ENCODE assay signal across 22 mouse cellular contexts in the genomic region with DNA sequence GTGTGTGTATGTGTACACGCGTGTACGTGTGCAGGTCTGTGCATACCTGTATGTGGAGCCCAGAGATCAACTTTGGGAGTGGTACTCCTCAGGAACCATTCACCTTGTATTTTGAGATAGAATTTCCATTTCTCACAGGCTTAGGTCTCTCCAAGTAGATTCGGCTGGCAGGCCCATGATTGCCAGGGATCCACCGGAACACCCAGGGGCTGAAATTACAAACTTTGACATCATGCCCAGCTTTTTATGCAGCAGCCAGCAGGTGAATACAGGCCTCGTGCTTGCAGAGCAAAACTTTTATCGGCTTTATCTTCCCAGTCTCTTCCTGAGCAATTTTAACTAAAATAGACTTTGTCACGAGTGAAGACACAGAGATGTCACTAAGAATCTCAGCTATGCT.
DNase-seq lines count a peak whose midpoint lies in the region; ATAC-seq and TF ChIP-seq lines count a peak whose summit lies in the region.
"Had no signal": no experiment of that assay in that cellular context is flagged by ENCODE, and none has a peak within 500 bp of the region (broad histone marks: within the 10 kb centered on the region; RNA-seq: fewer than 3 reads in every experiment).

No protein-coding gene starts in this region.

- no peak overlapping the region for H3K27ac ChIP-seq in heart, embryonic 11.5 days (ENCODE audit: low read depth, low read length)
- peak overlapping the region; percentile 83 for H3K27ac ChIP-seq in heart, embryonic 16.5 days (ENCODE audit: low read length)
- H3K27ac ChIP-seq in heart, postnatal 0 days (ENCODE audit: low read depth): peak overlapping the region; percentile 79
- H3K27ac ChIP-seq in forebrain, embryonic 11.5 days (ENCODE audit: low read depth, low read length): no peak overlapping the region
- H3K27ac ChIP-seq: embryonic facial prominence, embryonic 12.5 days; forebrain, embryonic 13.5 days; hindbrain, embryonic 10.5 days; intestine, embryonic 15.5 days; limb, embryonic 12.5 days; macrophage; stomach, embryonic 15.5 days had no signal

- no peak for ATAC-seq in heart, embryonic 11.5 days (replicated peaks; ENCODE audit: insufficient number of reproducible peaks, low FRiP score, low TSS enrichment)
- ATAC-seq in heart, embryonic 16.5 days (replicated peaks; ENCODE audit: extremely low read depth, insufficient read depth, low FRiP score): no peak
- ATAC-seq in heart, postnatal 0 days (ENCODE audit: insufficient read depth, low read depth): no peak
- no peak for ATAC-seq in forebrain, embryonic 11.5 days (replicated peaks; ENCODE audit: low FRiP score)
- ATAC-seq: forebrain, embryonic 13.5 days; hindbrain, embryonic 16.5 days; intestine, embryonic 15.5 days; liver, postnatal 0 days; lung, postnatal 0 days had no signal

- H3K4me2 ChIP-seq in heart, embryonic 11.5 days: no peak overlapping the region
- no peak overlapping the region for H3K4me2 ChIP-seq in heart, embryonic 16.5 days (ENCODE audit: low read depth, low read length)
- no peak overlapping the region for H3K4me2 ChIP-seq in heart, postnatal 0 days (ENCODE audit: low read depth, low read length)
- no peak overlapping the region for H3K4me2 ChIP-seq in forebrain, embryonic 11.5 days (ENCODE audit: low read depth, low read length, severe bottlenecking)
- H3K4me2 ChIP-seq: embryonic facial prominence, embryonic 12.5 days; forebrain, embryonic 13.5 days; intestine, embryonic 15.5 days; limb, embryonic 12.5 days; liver, embryonic 11.5 days; stomach, embryonic 15.5 days had no signal

- H3K27me3 ChIP-seq in heart, embryonic 11.5 days (ENCODE audit: control insufficient read depth, insufficient read depth, low read length): no peaks in the 10 kb centered on the region
- no peaks in the 10 kb centered on the region for H3K27me3 ChIP-seq in heart, embryonic 16.5 days (ENCODE audit: control insufficient read depth, insufficient read depth, low read length)
- no peaks in the 10 kb centered on the region for H3K27me3 ChIP-seq in heart, postnatal 0 days (ENCODE audit: control insufficient read depth, insufficient read depth, low read length)
- no peaks in the 10 kb centered on the region for H3K27me3 ChIP-seq in forebrain, embryonic 11.5 days (ENCODE audit: control insufficient read depth, insufficient read depth, low read length)
- H3K27me3 ChIP-seq: embryonic facial prominence, embryonic 12.5 days; forebrain, embryonic 13.5 days; intestine, embryonic 15.5 days; limb, embryonic 12.5 days; stomach, embryonic 15.5 days had no signal

- 73% methylated on average over 8 of the region's 8 CpGs for WGBS in heart, embryonic 11.5 days (ENCODE audit: insufficient replicate concordance)
- 73% methylated on average over 8 of the region's 8 CpGs for WGBS in heart, embryonic 16.5 days
- 60% methylated on average over 8 of the region's 8 CpGs for WGBS in heart, postnatal 0 days
- WGBS in forebrain, embryonic 11.5 days: 93% methylated on average over 8 of the region's 8 CpGs

- H3K4me3 ChIP-seq in heart, embryonic 11.5 days (ENCODE audit: low read depth, low read length): no peak overlapping the region
- H3K4me3 ChIP-seq in heart, embryonic 16.5 days (ENCODE audit: low read length): no peak overlapping the region
- no peak overlapping the region for H3K4me3 ChIP-seq in heart, postnatal 0 days (ENCODE audit: low read depth, low read length)
- H3K4me3 ChIP-seq in forebrain, embryonic 11.5 days (ENCODE audit: low read depth, low read length): no peak overlapping the region
- H3K4me3 ChIP-seq: embryonic facial prominence, embryonic 12.5 days; forebrain, embryonic 13.5 days; hindbrain, embryonic 10.5 days; intestine, embryonic 15.5 days; limb, embryonic 12.5 days; stomach, embryonic 15.5 days had no signal

- TF ChIP-seq EP300 in heart, postnatal 0 days (IDR thresholded peaks at IDR 0.05; ENCODE audit: low read depth): no peak

- no peaks in the 10 kb centered on the region for H3K36me3 ChIP-seq in heart, embryonic 11.5 days (ENCODE audit: control insufficient read depth, insufficient read depth, low read length)
- H3K36me3 ChIP-seq in heart, embryonic 16.5 days (ENCODE audit: control insufficient read depth, insufficient read depth): no peaks in the 10 kb centered on the region
- no peaks in the 10 kb centered on the region for H3K36me3 ChIP-seq in heart, postnatal 0 days (replicated peaks; ENCODE audit: control insufficient read depth, insufficient read depth, low read length)
- no peaks in the 10 kb centered on the region for H3K36me3 ChIP-seq in forebrain, embryonic 11.5 days (ENCODE audit: control insufficient read depth, insufficient read depth, low read length)
- H3K36me3 ChIP-seq: embryonic facial prominence, embryonic 12.5 days; hindbrain, embryonic 10.5 days; intestine, embryonic 15.5 days; limb, embryonic 12.5 days; stomach, embryonic 15.5 days had no signal

- no peak for TF ChIP-seq CTCF in heart, postnatal 0 days (IDR thresholded peaks at IDR 0.05; ENCODE audit: low read depth)

- H3K9ac ChIP-seq in heart, embryonic 11.5 days (ENCODE audit: low read depth, low read length): no peak overlapping the region
- H3K9ac ChIP-seq in heart, embryonic 16.5 days (ENCODE audit: low read length): no peak overlapping the region
- no peak overlapping the region for H3K9ac ChIP-seq in heart, postnatal 0 days (replicated peaks; ENCODE audit: low read depth, low read length)
- no peak overlapping the region for H3K9ac ChIP-seq in forebrain, embryonic 11.5 days (ENCODE audit: low read length)
- H3K9ac ChIP-seq: embryonic facial prominence, embryonic 12.5 days; forebrain, embryonic 13.5 days; intestine, embryonic 15.5 days; limb, embryonic 12.5 days; liver, postnatal 0 days; stomach, embryonic 15.5 days had no signal

- DNase-seq in heart, adult 11 months: peak; percentile 76
- DNase-seq in heart, adult 9 months (ENCODE audit: low spot score in 2 of 2): no peak
- DNase-seq in cerebellum, adult 9-11 months: peak; percentile 47
- no peak for DNase-seq in heart, postnatal 0 days (ENCODE audit: low spot score)
- DNase-seq in forebrain, embryonic 11.5 days (ENCODE audit: low spot score): no peak
- DNase-seq: adrenal gland, adult 2 months; kidney, postnatal 4 days; liver, postnatal 0 days; right cerebral cortex, adult 18-20 months; thymus, postnatal 25 days had no signal

- no peaks in the 10 kb centered on the region for H3K9me3 ChIP-seq in heart, embryonic 11.5 days (replicated peaks; ENCODE audit: control insufficient read depth, low read length)
- H3K9me3 ChIP-seq in heart, embryonic 16.5 days (replicated peaks; ENCODE audit: control insufficient read depth, low read length): no peaks in the 10 kb centered on the region
- H3K9me3 ChIP-seq in heart, postnatal 0 days (replicated peaks; ENCODE audit: control insufficient read depth, low read length): no peaks in the 10 kb centered on the region
- no peaks in the 10 kb centered on the region for H3K9me3 ChIP-seq in forebrain, embryonic 11.5 days (ENCODE audit: control insufficient read depth, low read length)
- H3K9me3 ChIP-seq: embryonic facial prominence, embryonic 12.5 days; forebrain, embryonic 13.5 days; hindbrain, embryonic 10.5 days; intestine, embryonic 15.5 days; limb, embryonic 12.5 days; stomach, embryonic 15.5 days had no signal

- H3K4me1 ChIP-seq in heart, embryonic 11.5 days (ENCODE audit: control insufficient read depth, insufficient read depth, low read length): peaks cover 14% of the 10 kb centered on the region
- H3K4me1 ChIP-seq in heart, embryonic 16.5 days (ENCODE audit: control insufficient read depth, insufficient read depth, low read length): peaks cover 30% of the 10 kb centered on the region
- H3K4me1 ChIP-seq in heart, postnatal 0 days (ENCODE audit: control insufficient read depth, insufficient read depth): peaks cover 40% of the 10 kb centered on the region
- H3K4me1 ChIP-seq in forebrain, embryonic 11.5 days (replicated peaks; ENCODE audit: control insufficient read depth, insufficient read depth, low read length): no peaks in the 10 kb centered on the region
- H3K4me1 ChIP-seq: forebrain, embryonic 13.5 days; hindbrain, embryonic 10.5 days had no signal

Comparison
In these comparisons a context has a peak if more than half of its experiments do, and no peak if none do; other contexts are left out.
1. DNase-seq: peak in heart, adult 11 months (single experiment) and cerebellum, adult 9-11 months (single experiment); none in heart, adult 9 months (0 of 2), heart, postnatal 0 days (single experiment) and forebrain, embryonic 11.5 days (single experiment).
2. H3K27ac ChIP-seq: peak in heart, embryonic 16.5 days (single experiment) and heart, postnatal 0 days (single experiment); none in heart, embryonic 11.5 days (single experiment) and forebrain, embryonic 11.5 days (single experiment).